Mouse (Mus musculus) midbrain, embryonic 15.5 days (tissue): ENCODE measurements around the gene Tagln2. TPM values are rescaled to one million over a fixed set of nuclear protein-coding genes. Genes with fewer than 3 reads are reported as not detected.

Experiments used
- ATAC-seq: fragments of 200-750 bp; cut with Nextera tagmentation; replicated peaks from 2 replicates; pipeline ENCODE4 v1.8.0; 2017; ENCODE audit warnings: moderate TSS enrichment
- H3K27ac ChIP-seq: fragments of 300-500 bp; sonication (generic); 2 replicates; pipeline ENCODE4 v1.5.1; 2015; ENCODE audit warnings: mild to moderate bottlenecking, inconsistent platforms
- H3K27me3 ChIP-seq: fragments of 300-500 bp; sonication (generic); replicated peaks from 2 replicates; pipeline ENCODE4 v1.6.1; 2015; ENCODE audit warnings: inconsistent platforms
- H3K36me3 ChIP-seq: fragments of 300-500 bp; sonication (generic); replicated peaks from 2 replicates; pipeline ENCODE4 v1.6.1; 2015; ENCODE audit warnings: inconsistent platforms
- H3K4me1 ChIP-seq: fragments of 300-500 bp; sonication (generic); 2 replicates; pipeline ENCODE4 v1.6.1; 2015; ENCODE audit warnings: inconsistent platforms
- H3K4me2 ChIP-seq: fragments of 300-500 bp; sonication (generic); 2 replicates; pipeline ENCODE4 v1.6.1; 2015; ENCODE audit warnings: inconsistent platforms, mild to moderate bottlenecking, moderate library complexity
- H3K4me3 ChIP-seq: fragments of 300-500 bp; sonication (generic); 2 replicates; pipeline ENCODE4 v1.5.1; 2015; ENCODE audit warnings: mild to moderate bottlenecking, inconsistent platforms
- H3K9ac ChIP-seq: fragments of 300-500 bp; sonication (generic); 2 replicates; pipeline ENCODE4 v1.6.1; 2015; ENCODE audit warnings: mild to moderate bottlenecking, inconsistent platforms
- H3K9me3 ChIP-seq: fragments of 300-500 bp; sonication (generic); 2 replicates; pipeline ENCODE4 v1.6.1; 2016; ENCODE audit warnings: inconsistent platforms
- WGBS: fragments of 180-500 bp; shearing (Covaris S2); methylation state at CpG from one replicate; pipeline ENCODE4 v1.1.7; 2015; ENCODE audit warnings: mixed read lengths; 5-methylcytosine and 5-hydroxymethylcytosine counted together
- polyA plus RNA-seq: library from polyadenylated mRNA; unstranded; fragments of >200 nt; fragmentation: Nextera tagmentation; extraction: Ambion mirVana; gene quantifications from 2 replicates; pipeline ENCODE4 v1.2.1, GENCODE M21; 2015

The Tagln2 gene
- polyA plus RNA-seq, 1 experiment from 2014 or later: 57.2 TPM

DNA sequence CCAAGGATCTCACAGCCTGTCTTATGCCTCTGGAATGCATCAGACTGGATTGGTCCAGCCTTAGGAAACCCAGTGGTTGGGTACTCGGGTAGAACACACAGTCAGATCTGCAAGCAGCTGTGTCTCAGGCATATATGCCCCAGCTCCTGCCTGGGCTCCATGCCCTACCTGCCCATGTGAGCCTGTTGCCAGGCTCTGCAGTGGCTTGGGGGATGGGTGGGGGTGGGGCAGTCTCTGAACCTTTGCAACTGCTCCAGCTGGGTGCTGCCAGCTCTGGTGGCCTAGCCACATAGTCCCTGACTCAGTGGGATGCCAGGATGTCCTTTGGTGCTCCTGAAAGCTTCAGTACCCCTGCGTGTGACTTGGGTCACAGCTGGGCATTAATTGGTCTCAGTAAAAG is 49.5 kb downstream of the Tagln2 start:
- 18% methylated on average over 2 of the region's 2 CpGs for WGBS
- ATAC-seq: peak; percentile 15; the same call in 1 of the 2 replicates
- peak overlapping the region; percentile 40 for H3K4me3 ChIP-seq
- H3K27me3 ChIP-seq: no peaks in the 10 kb centered on the region
- H3K4me2 ChIP-seq: peak overlapping the region; percentile 57
- no peak overlapping the region for H3K9ac ChIP-seq
- H3K4me1 ChIP-seq: peaks cover 22% of the 10 kb centered on the region
- no peak overlapping the region for H3K27ac ChIP-seq
- no peaks in the 10 kb centered on the region for H3K9me3 ChIP-seq
- H3K36me3 ChIP-seq: no peaks in the 10 kb centered on the region

DNA sequence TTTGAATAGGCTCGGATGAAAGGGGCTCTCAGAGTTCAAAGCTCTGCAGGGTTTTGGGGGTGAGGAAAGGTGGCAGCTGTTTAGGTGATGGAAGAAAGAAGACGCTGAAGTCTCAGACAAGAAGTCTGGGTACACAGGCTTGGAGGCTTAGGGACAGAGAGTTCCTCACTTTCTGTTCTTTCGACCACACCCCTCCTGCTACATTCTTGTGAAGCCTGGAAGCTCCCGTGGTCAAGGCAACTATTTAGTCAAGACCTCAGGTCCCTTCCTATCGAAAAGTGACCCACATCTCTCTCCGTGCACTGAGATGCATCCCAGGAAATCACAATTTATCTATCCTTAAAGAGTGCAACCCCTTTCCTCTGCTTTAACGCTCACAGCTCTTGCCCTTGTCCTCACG is 49.9 kb downstream of the Tagln2 start:
- WGBS: 4% methylated on average over 8 of the region's 8 CpGs
- H3K9ac ChIP-seq: peak overlapping the region; percentile 36; the same call in 1 of the 2 replicates
- ATAC-seq: no peak; the same call in 1 of the 2 replicates
- peak overlapping the region; percentile 40 for H3K4me3 ChIP-seq
- H3K9me3 ChIP-seq: no peaks in the 10 kb centered on the region
- H3K36me3 ChIP-seq: no peaks in the 10 kb centered on the region
- H3K4me2 ChIP-seq: peak overlapping the region; percentile 57
- no peaks in the 10 kb centered on the region for H3K27me3 ChIP-seq
- peaks cover 22% of the 10 kb centered on the region for H3K4me1 ChIP-seq
- no peak overlapping the region for H3K27ac ChIP-seq

- Histone ChIP-seq H3K4me2 (peak overlapping the region; percentile 57), H3K27ac (peak overlapping the region; percentile 60), H3K4me1 (peaks cover 22% of the 10 kb centered on the region), H3K9me3 (no peaks in the 10 kb centered on the region), H3K9ac (peak overlapping the region; percentile 36), H3K4me3 (peak overlapping the region; percentile 40), H3K27me3 (no peaks in the 10 kb centered on the region), H3K36me3 (no peaks in the 10 kb centered on the region)
- under 1% methylated on average over 8 of the region's 8 CpGs for WGBS
- ATAC-seq: peak; percentile 91
Measured at GRCm38 (mm10) chr1:172550551-172550951, 50.7 kb downstream of the Tagln2 start.

DNA sequence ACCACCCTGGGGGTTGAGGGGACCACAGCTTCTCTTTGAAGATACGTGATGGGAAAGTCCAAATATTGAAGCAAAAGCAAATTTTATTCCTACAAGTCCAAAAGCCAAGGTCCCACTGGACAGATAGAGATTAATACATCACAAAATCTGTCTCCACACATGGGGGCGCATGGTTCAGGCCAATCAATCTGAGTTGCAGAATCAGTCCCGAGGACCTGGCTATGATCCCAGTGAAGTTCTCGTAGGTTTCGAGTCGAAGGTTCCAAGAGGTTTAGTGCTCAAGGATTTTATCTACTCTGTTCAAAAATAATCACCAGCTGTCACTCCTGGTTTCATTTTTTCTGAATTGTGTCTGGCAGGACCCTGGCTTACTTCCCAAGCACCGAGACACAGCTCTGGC is 51.2 kb downstream of the Tagln2 start:
- Histone ChIP-seq H3K4me3 (peak overlapping the region; percentile 40), H3K27ac (peak overlapping the region; percentile 60; the same call in 1 of the 2 replicates), H3K9ac (peak overlapping the region; percentile 36; the same call in 1 of the 2 replicates), H3K4me2 (peak overlapping the region; percentile 57), H3K4me1 (peaks cover 22% of the 10 kb centered on the region), H3K9me3 (no peaks in the 10 kb centered on the region), H3K36me3 (no peaks in the 10 kb centered on the region), H3K27me3 (no peaks in the 10 kb centered on the region)
- 35% methylated on average over 7 of the region's 7 CpGs for WGBS
- peak; percentile 7; the same call in 1 of the 2 replicates for ATAC-seq

GRCm38 (mm10) chr1:172552623-172553022 is 52.8 kb downstream of the Tagln2 start:
- Histone ChIP-seq H3K9me3 (no peaks in the 10 kb centered on the region), H3K27ac (no peak overlapping the region), H3K9ac (no peak overlapping the region), H3K4me2 (no peak overlapping the region), H3K4me3 (no peak overlapping the region), H3K27me3 (no peaks in the 10 kb centered on the region), H3K36me3 (no peaks in the 10 kb centered on the region), H3K4me1 (peaks cover 22% of the 10 kb centered on the region)
- no peak for ATAC-seq
- WGBS: 26% methylated on average over 1 of the region's 1 CpGs

DNA sequence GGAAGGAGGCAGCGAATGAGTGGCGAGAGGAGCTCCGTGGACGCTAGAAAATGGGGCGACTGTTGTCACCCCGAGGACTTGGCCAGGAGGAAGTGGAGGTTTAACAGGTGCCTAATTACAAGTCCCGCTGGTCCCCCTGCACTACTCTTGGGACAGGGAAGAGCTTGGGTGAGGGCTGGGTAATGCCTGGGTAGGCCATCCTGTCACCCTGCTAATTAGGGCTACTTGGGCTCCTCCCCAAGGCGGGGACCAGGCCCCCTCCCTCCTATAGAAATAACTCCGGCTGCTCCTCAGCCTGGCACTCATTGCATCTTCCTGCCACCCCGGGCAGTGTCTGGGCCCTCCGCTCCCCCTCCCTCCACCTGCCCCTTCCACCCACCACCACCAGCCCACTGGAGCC is 55.8 kb downstream of the Tagln2 start, which contains the start of gene Vsig8:
TSS of gene Vsig8 (plus strand) at position 301 of the 400 bp plus-strand sequence.
- H3K27ac ChIP-seq: no peak within 1 kb of the TSS
- no peak within 1 kb of the TSS for H3K9ac ChIP-seq
- no peak within 1 kb of the TSS for H3K4me3 ChIP-seq
- H3K4me1 ChIP-seq: peaks cover 8% of the 10 kb centered on the region
- no peak for ATAC-seq
- no peaks in the 10 kb centered on the region for H3K9me3 ChIP-seq
- no peak within 1 kb of the TSS for H3K4me2 ChIP-seq
- H3K36me3 ChIP-seq: no peaks in the 10 kb centered on the region
- WGBS: 81% methylated on average over 11 of the region's 11 CpGs
- peaks cover 8% of the 10 kb centered on the region for H3K27me3 ChIP-seq

Other genes with a start within 250 kb of the Tagln2 start
- gene Atp1a4, start 241.6 kb upstream of the Tagln2 start, polyA plus RNA-seq: 0.05 TPM in 1 of 2 replicates, not detected in the other
- 66.2 and 77.2 TPM in 2 replicates for gene Igsf8, start 238.4 kb upstream of the Tagln2 start, polyA plus RNA-seq
- gene Atp1a2, start 202.0 kb upstream of the Tagln2 start, polyA plus RNA-seq: 56.5 and 63.1 TPM in 2 replicates
- gene Kcnj9, start 170.7 kb upstream of the Tagln2 start, polyA plus RNA-seq: 5.6 and 5.9 TPM in 2 replicates
- gene Kcnj10, start 158.8 kb upstream of the Tagln2 start, polyA plus RNA-seq: 1.8 TPM in 2 replicates
- gene Pigm, start 123.5 kb upstream of the Tagln2 start, polyA plus RNA-seq: 4.0 and 4.1 TPM in 2 replicates
- 0.13 and 0.47 TPM in 2 replicates for gene Slamf9, start 24.7 kb upstream of the Tagln2 start, polyA plus RNA-seq
- 80.6 and 83.2 TPM in 2 replicates for gene Igsf9, start 18.3 kb upstream of the Tagln2 start, polyA plus RNA-seq
- 3.7 and 4.2 TPM in 2 replicates for gene Cfap45, start 20.8 kb downstream of the Tagln2 start, polyA plus RNA-seq
- gene Vsig8, start 55.9 kb downstream of the Tagln2 start, polyA plus RNA-seq: 0.32 and 0.37 TPM in 2 replicates
- gene Slamf8, start 90.5 kb downstream of the Tagln2 start, polyA plus RNA-seq: not detected in 2 replicates
- gene Fcrl6, start 102.5 kb downstream of the Tagln2 start, polyA plus RNA-seq: 0.17 and 0.19 TPM in 2 replicates
- 6.4 and 6.8 TPM in 2 replicates for gene Dusp23, start 132.9 kb downstream of the Tagln2 start, polyA plus RNA-seq
- 0.13 TPM in 1 of 2 replicates, not detected in the other for gene Crp, start 198.0 kb downstream of the Tagln2 start, polyA plus RNA-seq